Mouse (Mus musculus) layer of hippocampus, adult 9-10 months (tissue): ENCODE data around the gene Prrt1.

Experiments
- DNase-seq: peaks from one replicate; pipeline ENCODE4 v3.0.0; 2022; ENCODE audit warnings: low spot score

The Prrt1 gene

DNA sequence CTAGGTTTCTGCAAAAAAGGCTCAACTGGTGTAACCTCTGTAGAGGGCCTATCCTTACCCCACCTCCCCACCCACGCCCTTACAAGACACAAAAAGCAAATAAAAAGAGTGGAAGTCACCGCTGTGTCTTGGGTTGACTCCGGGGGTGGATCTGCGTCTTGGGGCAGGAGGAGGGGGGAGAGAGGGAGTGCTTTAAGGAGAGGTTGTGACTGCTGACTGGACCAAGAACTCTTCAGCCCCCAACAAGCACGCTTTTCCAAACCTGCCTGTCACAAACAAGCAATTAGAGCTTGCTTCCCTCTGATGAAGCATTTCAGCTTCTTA, 727 bp upstream of the Prrt1 start:
- DNase-seq, result no peak

DNA sequence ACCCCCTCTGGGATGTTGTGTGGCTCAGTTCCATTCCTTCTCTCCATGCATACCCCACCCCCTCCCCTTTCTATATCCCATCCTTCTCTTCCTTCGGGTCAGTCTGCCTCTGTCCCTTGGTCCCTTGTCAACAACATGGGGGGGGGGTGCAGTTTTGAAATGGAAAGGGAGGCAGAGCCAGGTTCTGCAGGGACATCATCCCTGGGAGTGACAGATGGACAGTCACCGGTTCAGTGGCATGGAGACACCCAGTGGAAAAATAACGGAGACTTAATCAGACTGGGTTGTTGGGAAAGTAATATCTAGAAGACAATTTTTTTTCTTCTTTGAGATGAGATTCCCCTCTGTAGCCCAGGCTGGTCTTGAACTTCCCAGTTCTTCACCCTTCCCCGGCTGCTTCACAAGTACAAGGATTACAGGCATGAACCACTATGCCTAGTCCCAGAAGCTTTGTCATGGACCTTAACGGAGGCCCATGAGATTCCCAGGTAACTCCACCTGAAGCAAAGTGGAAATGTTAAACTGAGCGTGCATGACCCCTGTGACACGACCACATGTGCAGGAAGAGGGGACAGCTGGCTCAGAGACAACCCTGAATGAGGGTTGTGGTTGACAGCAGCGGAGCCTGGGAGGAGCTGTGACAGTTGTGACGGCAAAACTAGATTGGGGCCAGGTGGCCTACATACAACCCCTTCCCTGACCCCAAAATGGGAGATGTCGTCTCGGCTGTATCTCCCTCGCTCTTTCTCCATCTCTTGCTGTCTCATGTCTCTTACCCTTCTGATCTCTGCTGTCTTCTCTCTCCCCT, 667 bp downstream of the Prrt1 start:
- no peak for DNase-seq

DNA sequence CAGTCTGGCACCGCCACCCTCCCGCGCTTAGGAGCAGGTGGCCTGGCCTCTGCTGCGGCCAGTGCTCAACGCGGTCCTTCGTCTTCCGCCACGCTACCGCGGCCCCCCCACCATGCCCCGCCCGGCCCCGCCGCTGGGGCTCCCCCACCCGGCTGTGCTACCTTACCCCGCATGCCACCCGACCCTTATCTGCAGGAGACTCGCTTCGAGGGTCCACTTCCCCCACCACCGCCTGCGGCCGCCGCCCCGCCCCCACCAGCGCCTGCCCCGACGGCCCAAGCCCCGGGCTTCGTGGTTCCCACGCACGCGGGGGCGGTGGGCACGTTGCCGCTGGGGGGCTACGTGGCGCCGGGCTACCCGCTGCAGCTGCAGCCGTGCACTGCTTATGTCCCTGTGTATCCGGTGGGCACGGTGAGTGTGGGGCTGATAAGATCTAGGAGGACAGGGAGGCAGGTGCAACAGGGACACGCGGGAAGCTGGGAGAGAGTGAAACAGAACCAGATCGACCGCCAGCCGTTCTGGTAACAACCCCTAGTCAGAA, 1.5 kb downstream of the Prrt1 start:
- no peak for DNase-seq

DNA sequence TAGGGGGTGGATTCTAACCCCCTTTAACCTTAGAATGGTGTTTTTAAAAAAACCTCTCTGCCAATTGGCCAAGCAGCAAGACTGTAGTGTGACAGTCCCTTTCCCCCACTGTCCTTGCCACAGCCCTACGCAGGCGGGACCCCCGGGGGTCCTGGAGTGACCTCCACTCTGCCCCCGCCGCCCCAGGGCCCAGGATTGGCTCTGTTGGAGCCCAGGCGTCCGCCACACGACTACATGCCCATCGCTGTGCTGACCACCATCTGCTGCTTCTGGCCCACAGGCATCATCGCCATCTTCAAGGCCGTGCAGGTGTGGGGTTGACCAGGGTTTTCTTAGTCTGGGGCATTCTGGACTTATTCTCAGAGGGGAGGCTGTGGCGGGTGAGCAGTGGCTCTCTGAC, 2.3 kb downstream of the Prrt1 start:
- DNase-seq, result no peak

DNA sequence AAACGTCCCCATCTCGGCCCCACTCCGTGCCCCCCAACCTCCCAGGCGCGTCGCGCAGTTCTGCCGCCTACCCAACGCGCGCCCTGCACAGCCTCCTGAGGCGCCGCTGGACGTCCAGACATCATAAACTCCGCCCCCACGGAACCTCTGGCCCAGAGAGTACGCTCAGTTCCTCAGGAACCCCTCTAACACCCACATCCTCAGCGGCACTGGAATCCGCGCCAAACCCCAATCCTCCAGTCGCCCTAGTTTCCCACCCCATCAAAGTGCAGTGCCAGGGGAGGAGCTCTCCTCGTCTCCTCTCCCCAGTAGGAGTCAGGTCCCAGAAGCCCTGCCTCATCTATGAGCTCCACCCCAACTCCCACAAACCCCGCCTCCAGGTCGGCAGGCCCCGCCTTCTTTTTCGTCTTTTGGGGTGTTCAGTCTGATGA, 2.9 kb downstream of the Prrt1 start:
- DNase-seq, result no peak

DNA sequence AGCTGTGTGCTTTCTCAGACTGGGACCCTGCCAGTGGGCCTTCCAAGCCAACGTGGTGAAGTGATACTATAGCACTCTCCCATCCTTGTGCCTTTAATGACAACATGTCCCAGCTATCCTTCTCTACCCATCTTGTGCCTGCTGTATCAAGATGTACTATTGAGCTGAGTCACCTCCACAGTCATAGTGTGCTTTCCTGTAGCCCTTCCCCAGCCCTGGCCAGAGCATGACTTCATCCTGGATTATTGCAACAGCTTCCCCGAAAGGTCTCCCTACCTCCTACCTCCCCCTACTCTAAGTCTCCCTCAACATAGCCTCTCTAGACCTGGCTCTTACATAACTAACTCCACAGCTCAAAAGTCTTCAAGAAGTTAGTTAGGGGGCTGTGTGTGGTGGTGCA, 6.3 kb downstream of the Prrt1 start:
- DNase-seq, result no peak

DNA sequence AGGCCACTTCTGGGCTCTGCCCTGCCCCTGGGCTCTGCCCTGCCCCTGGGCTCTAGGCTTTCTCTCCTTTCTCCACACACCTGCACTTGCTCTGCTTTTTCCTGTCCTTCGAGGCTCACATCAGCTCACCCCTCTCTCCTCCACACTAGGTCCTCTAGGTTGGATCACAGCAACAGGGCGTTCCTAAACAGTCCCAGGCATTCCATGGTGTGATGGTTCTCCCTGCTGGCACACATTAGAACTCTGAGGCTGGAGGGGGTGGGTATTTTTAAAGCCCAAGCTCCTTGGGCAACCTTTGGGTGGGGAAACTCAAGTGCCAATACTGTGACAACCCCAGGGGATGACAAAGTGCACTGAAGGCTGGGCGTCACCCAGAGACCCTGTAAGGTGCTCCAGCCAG, 8.1 kb downstream of the Prrt1 start:
- no peak for DNase-seq

DNA sequence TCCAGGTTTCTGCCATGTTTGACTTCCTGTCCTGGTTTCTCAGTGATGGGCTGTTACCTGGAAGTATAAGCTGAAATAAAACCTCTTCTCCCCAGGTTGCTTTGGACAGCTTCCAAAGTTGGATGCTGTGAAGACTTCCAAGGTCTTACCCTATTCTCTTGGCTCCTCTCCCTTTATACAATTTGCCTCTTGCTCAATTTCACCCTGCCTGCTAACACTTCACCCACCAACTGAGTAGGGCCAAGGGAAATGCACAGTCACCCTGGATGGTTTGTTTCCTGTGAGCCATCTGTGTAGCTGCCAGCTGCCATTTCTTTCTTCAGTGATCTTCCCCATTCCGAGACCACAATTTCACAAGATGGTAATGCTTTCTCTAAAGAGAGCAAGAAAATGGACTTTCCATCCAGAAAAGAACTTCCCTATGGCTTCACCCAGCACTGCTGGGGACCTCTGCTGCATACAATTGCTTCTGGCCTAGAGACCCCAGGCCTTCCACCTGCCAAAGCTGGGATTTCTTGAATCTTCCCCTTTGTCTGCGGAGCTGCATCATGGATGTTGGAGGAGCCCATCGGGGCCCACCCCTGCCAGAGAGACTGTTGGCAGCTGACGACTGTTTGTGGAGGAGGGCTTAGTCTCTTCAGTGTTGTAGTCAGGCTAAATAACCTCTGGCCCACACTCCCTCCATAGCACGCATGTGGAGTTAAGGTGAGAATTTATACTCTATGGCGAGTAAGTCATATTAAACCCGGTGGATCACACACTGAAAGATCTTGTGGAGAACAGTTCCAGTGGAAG, 10.3 kb downstream of the Prrt1 start:
- DNase-seq, result no peak

DNA sequence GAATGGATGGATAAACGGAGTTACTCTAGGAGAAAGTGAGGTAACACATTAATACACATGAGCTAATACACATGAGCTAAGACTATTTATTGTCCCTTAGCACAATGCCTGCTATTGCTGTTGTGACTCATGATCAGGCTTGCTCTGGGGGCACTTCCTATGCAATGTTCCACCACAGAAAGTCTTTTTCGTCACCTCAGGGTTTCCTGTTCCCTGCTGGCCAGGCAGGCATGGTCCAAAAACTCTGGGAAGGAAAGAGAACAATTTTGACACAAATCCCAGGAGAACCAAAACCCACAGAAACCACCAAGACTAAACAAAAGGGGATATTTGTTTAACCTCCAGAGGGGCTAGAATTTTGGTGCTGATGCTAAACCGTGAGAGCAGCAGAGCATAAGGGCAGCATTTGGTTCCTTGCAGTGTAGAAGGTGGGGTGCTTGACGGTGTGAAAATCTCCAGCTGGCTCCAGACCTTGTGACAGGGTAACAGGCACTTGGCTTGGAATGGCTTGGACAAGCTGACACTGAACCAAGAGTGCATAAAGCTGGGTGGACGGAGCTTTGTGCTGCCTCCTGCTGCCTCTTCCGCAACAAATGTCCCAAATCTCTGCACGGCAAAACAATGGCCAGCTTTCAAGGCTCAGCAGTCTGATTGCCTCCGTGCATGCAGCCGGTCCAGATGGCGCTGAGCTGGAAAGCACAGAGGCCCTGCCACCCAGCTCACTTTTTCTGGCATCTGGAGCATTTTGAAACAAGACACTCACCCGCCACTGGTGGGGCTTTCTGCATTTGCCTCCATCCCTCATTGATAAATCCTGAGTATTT, 11.7 kb downstream of the Prrt1 start:
- DNase-seq, result no peak

DNA sequence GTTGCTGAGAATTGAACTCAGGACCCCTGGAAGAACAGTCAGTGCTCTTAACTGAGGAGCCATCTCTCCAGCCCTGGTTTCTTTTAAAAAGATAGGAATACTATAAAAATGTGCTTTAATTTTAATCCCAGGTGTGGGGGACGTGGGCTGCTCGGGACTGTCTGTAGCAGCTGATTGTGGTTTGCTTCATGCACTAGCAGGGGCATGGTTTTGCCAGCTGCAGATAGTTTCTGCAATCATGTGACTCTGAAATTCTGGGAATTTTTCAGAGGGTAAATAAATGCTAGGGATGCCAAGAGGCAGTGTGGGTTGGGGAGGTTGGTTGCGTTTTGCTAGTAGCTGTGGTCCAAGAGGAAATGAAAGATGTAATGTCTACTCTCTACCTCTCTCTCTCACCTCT, 12.6 kb downstream of the Prrt1 start:
- DNase-seq, result no peak

DNA sequence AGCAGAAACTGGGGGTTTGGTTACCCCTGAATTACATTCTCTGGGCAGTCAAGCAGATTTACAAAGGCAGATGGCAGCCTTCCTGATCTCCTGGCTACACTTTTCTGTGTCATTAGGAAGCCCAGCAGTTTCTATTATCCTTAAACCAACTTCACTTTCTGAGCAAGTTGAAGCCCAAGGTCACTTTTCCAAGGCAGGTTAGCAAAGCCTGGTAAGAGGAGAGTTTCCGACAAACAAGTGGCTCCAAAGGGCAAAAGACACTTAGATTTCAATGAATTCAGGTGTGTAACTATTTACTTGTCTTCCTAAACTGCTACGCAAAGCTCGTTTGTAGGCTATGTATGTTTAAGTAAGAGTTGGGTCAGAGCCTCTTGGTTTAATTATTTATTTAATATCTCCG, 14.0 kb downstream of the Prrt1 start:
- no peak for DNase-seq

DNA sequence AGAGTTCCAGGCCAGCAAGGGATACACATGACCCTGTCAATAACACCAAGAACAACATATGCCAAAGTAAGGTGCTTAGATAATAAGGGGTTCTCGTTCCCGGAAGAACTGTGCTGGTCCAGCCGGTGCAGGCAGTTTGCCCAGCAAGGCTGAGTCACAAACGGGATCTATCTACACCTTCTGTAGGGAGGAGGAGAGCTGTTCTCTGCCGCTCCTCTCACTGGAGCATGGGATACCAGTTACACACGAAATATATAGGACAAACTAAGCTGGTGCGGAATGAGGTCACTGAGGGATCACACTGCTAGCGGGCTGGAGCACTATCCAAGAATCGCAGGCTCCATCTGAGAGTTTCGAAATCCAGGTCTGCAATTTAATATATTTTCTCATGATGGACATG, 14.6 kb downstream of the Prrt1 start:
- no peak for DNase-seq

DNA sequence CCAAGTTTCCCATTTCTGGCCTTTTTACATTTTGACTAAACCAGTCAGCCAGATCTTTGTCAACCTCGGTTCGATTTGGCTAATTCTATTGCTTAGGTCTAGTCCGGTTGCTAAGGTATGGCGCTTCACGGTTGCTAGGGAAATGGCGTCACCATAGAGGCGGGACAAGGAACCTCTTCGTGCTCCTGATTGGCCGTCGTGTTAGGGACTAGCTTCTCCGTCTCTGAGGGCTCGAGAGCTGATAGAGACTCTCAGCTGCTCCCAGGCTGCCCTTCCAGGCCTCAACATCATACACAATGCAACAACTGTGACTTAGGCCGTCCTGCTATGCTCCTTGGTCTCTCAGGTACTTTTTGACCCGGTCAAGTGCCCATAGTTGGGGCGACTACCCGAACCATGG, 15.3 kb downstream of the Prrt1 start, which contains the start of gene Fkbpl:
TSS of gene Fkbpl (plus strand) at position 157 of the 400 bp plus-strand sequence.
- peak; percentile 98 for DNase-seq

DNA sequence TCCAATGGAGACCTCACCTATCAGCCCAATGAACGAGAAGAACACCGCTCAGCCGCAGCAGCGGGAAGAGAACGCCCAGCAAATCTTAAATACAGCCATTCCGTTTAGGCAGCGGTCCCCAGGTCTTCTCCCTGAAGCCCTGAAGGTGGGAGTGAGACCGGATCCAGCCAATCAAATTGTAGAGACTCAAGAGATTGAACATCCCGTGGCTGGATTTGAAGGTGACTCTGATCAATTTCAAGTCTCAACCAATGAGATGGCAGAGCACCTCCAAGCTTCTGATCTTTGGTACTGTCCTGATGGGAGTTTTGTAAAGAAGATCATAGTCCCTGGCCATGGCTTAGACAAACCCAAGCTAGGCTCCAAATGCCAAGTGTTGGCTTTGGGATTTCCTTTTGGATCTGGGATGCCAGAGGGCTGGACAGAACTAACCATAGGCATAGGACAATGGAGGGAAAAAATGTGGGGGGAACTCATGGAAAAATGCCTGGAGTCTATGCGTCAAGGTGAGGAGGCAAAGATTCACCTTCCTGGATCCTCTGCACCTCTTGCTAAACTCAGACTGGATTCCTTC, 16.0 kb downstream of the Prrt1 start:
- DNase-seq, result no peak

DNA sequence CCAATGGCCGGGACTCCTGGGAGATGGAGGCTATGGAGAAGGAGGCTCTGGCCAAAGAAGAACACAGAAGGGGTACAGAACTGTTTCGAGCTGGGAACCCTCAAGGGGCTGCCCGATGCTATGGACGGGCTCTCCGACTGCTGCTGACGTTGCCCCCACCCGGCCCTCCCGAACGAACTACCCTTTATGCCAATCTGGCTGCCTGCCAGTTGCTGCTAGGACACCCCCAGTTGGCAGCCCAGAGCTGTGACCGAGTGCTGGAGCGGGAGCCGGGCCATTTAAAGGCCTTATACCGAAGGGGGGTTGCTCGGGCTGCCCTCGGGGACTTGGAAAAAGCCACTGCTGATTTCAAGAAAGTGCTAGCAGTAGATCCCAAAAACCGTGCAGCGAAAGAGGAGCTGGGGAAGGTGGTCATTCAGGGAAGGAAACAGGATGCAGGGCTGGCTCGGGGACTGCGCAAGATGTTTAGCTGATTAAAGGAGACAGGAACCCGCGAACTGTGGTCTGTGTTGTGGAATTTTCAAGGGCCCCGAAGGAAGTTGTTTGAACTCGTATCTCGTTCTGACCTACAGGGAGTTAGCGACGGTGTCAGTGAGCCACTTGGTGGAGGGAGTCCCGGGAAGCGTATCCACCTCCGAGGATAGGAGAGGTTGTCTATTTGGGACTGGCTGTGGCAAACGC, 16.6 kb downstream of the Prrt1 start:
- no peak for DNase-seq

DNA sequence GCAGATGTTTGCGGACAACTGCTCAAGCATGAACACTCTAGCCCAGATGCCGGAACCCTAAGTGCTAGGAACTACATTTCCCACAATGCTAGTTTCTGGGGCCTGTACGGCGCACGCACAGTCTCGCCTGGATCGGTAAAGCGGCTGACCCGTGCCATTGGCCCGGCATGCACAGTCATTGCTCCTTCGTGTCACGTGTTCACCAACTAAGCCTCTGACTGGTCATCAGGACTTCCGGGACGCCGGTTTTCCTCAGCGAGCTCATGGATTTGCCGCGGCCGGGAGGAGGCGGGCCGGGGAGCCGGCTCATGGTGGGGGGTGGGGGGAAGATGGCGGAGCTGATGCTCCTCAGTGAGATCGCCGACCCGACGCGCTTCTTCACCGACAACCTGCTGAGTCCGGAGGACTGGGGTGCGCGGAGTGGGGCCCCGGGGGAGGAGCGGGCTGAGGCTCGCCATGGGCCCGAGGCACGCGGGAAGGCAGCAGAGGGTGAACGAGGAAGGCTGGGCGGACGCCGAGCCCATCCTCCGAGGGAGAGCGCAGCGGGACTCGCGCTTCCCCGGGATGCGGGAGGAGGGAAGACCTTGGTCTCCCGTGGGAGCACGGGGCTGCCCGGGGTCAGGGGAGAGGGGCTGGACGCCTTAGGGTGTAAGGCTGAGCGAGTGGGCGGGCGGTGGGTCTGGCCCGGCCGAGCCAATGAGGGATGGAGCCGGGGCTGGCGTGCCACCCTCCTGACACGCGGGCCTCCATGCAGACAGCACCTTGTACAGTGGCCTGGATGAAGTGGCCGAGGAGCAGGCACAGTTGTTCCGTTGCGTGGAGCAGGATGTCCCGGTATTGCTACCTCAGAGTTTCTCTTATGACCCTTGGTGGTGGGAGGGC, 17.8 kb downstream of the Prrt1 start, which contains the start of gene Atf6b:
TSS of gene Atf6b (plus strand) at position 241 of the 882 bp plus-strand sequence.
- peak; percentile 94 for DNase-seq

DNA sequence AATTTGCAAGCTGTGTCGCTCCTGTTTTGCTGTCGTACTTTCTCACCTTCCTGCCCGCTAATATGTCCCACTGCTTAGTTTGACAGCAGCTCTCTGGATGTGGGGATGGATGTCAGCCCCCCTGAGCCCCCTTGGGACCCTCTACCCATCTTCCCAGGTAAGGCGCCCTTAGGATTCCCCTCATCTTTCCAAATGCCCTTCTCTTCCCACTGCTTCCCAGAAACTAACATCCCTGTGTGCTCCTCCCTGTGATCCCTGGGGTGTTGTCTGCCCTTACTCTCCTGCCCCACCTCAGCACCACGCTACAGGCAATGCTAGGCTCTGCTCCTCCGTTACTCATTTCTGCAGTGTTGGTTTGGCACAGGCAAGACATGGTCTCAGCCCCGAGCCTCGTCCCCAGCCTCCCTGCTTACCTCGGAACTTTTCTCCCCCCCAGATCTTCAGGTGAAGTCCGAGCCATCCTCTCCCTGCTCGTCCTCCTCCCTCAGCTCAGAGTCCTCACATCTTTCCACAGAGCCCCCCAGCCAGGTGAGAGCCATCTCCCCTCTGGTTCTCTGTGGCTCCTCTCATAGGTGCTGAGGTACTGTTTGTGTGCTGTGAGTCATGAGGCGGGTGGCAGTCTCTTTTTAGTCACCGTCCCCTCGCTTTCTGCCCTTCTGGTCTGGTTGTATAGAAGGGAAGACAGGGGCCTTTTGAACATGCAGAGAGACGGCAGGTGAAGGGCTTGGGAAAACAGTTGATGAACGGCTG, 19.0 kb downstream of the Prrt1 start:
- DNase-seq, result no peak

DNA sequence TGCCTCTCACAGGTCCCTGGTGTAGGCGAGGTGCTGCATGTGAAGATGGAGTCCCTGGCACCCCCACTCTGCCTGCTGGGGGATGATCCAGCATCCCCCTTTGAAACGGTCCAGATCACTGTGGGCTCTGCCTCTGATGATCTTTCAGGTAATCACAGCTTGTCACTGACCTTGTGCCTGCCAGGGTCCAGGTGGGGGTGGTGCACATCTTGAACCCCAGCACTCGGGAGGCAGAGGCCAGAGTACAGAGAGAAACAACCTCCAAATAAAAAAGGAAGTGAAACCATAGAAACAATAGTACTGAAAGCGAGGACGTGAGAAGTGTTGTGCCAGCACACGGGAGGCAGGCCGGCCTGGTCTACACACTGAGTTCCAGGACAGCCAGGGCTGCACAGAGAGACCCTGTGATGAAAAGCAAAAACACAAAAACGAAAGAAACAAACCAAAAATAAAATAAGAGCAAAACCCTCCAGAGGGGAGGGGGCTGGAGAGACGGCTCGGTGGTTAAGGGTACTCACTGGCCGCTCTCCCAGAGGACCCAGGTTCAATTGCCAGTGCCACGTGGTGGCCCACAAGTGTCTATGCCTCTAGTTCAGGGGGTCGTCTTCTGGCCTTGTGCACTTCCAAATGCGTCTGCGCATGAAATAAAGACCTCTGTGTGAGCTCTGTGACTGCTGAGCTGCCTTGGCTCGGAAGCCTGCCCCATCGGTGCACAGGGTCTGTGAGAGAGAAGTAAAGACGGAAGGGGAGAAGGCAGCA, 20.0 kb downstream of the Prrt1 start:
- DNase-seq, result no peak

DNA sequence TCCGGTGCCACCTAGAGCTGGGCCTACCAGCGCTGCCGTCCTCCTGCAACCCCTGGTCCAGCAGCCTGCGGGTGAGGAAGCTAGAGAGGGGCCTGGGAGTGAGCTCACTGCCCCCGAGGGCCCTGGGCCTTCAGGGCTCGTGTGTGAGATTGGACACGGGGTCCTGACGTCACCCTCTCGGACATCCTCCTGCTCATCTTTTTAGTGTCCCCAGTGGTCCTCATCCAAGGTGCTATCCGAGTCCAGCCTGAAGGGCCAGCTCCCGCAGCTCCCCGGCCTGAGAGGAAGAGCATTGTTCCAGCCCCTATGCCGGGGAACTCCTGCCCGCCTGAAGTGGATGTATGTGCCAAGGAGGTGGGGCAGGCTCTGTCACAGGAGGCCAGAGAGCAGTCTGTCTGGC, 21.4 kb downstream of the Prrt1 start:
- no peak for DNase-seq
